Mouse (Mus musculus): ENCODE data around the gene Pip5k1b. TPM values are rescaled to one million over a fixed set of nuclear protein-coding genes. Genes with fewer than 3 reads are reported as not detected.

The Pip5k1b gene
- polyA plus RNA-seq, 1 experiment = 23.3 TPM

GRCm38 (mm10) chr19:24259390-24260351 lies 296.0 kb downstream of the Pip5k1b start:
- H3K4me3 ChIP-seq (ENCODE audit: low read depth, low read length) = no peak overlapping the region
- WGBS = 69% methylated on average over 12 of the region's 12 CpGs
- peak overlapping the region; percentile 37 for H3K27ac ChIP-seq (ENCODE audit: insufficient read depth, low read depth, low read length)
- H3K27me3 ChIP-seq (ENCODE audit: control insufficient read depth, insufficient read depth, low read length) = no peaks in the 10 kb centered on the region
- H3K4me1 ChIP-seq (ENCODE audit: control insufficient read depth, insufficient read depth, insufficient read length, low read length) = peaks cover 15% of the 10 kb centered on the region; the same call in 1 of the 2 replicates
- H3K36me3 ChIP-seq (ENCODE audit: control insufficient read depth, insufficient read depth, low read length) = no peaks in the 10 kb centered on the region
- no peak for TF ChIP-seq POLR2A (IDR thresholded peaks at IDR 0.05; ENCODE audit: low read depth, low read length)
- TF ChIP-seq CTCF (IDR thresholded peaks at IDR 0.05; ENCODE audit: extremely low read depth, insufficient read length, insufficient replicate concordance, low read depth, low read length) = no peak

- no peak overlapping the region for H3K4me3 ChIP-seq (ENCODE audit: low read depth, low read length)
- no peaks in the 10 kb centered on the region for H3K27me3 ChIP-seq (ENCODE audit: control insufficient read depth, insufficient read depth, low read length)
- 31% methylated on average over 5 of the region's 5 CpGs for WGBS
- H3K27ac ChIP-seq (ENCODE audit: insufficient read depth, low read depth, low read length) = peak overlapping the region; percentile 52
- H3K36me3 ChIP-seq (ENCODE audit: control insufficient read depth, insufficient read depth, low read length) = no peaks in the 10 kb centered on the region
- peaks cover 15% of the 10 kb centered on the region; the same call in 1 of the 2 replicates for H3K4me1 ChIP-seq (ENCODE audit: control insufficient read depth, insufficient read depth, insufficient read length, low read length)
- TF ChIP-seq POLR2A (IDR thresholded peaks at IDR 0.05; ENCODE audit: low read depth, low read length) (no peak), CTCF (IDR thresholded peaks at IDR 0.05; ENCODE audit: extremely low read depth, insufficient read length, insufficient replicate concordance, low read depth, low read length) (no peak)
Observed at GRCm38 (mm10) chr19:24258368-24258767, 297.3 kb downstream of the Pip5k1b start.

- peak overlapping the region; percentile 52 for H3K27ac ChIP-seq (ENCODE audit: insufficient read depth, low read depth, low read length)
- no peaks in the 10 kb centered on the region for H3K27me3 ChIP-seq (ENCODE audit: control insufficient read depth, insufficient read depth, low read length)
- no peak overlapping the region for H3K4me3 ChIP-seq (ENCODE audit: low read depth, low read length)
- TF ChIP-seq POLR2A (IDR thresholded peaks at IDR 0.05; ENCODE audit: low read depth, low read length) = no peak
- no peak for TF ChIP-seq CTCF (IDR thresholded peaks at IDR 0.05; ENCODE audit: extremely low read depth, insufficient read length, insufficient replicate concordance, low read depth, low read length)
- WGBS = 43% methylated on average over 6 of the region's 6 CpGs
- no peaks in the 10 kb centered on the region for H3K36me3 ChIP-seq (ENCODE audit: control insufficient read depth, insufficient read depth, low read length)
- peaks cover 15% of the 10 kb centered on the region; the same call in 1 of the 2 replicates for H3K4me1 ChIP-seq (ENCODE audit: control insufficient read depth, insufficient read depth, insufficient read length, low read length)
Observed at GRCm38 (mm10) chr19:24257962-24258361, 297.7 kb downstream of the Pip5k1b start.

GRCm38 (mm10) chr19:24253657-24254260 lies 301.9 kb downstream of the Pip5k1b start:
- WGBS = 63% methylated on average over 9 of the region's 9 CpGs
- H3K27ac ChIP-seq (ENCODE audit: insufficient read depth, low read depth, low read length) = no peak overlapping the region; the same call in 1 of the 2 replicates
- peaks cover 10% of the 10 kb centered on the region; the same call in 1 of the 2 replicates for H3K4me1 ChIP-seq (ENCODE audit: control insufficient read depth, insufficient read depth, insufficient read length, low read length)
- no peak overlapping the region for H3K4me3 ChIP-seq (ENCODE audit: low read depth, low read length)
- no peaks in the 10 kb centered on the region for H3K27me3 ChIP-seq (ENCODE audit: control insufficient read depth, insufficient read depth, low read length)
- no peaks in the 10 kb centered on the region for H3K36me3 ChIP-seq (ENCODE audit: control insufficient read depth, insufficient read depth, low read length)
- TF ChIP-seq CTCF (IDR thresholded peaks at IDR 0.05; ENCODE audit: extremely low read depth, insufficient read length, insufficient replicate concordance, low read depth, low read length) = no peak
- no peak for TF ChIP-seq POLR2A (IDR thresholded peaks at IDR 0.05; ENCODE audit: low read depth, low read length)

- no peak for TF ChIP-seq POLR2A (IDR thresholded peaks at IDR 0.05; ENCODE audit: low read depth, low read length)
- TF ChIP-seq CTCF (IDR thresholded peaks at IDR 0.05; ENCODE audit: extremely low read depth, insufficient read length, insufficient replicate concordance, low read depth, low read length) = no peak
- WGBS = 10% methylated on average over 6 of the region's 6 CpGs
- H3K27ac ChIP-seq (ENCODE audit: insufficient read depth, low read depth, low read length) = no peak overlapping the region
- H3K4me3 ChIP-seq (ENCODE audit: low read depth, low read length) = no peak overlapping the region
- no peaks in the 10 kb centered on the region for H3K27me3 ChIP-seq (ENCODE audit: control insufficient read depth, insufficient read depth, low read length)
- H3K4me1 ChIP-seq (ENCODE audit: control insufficient read depth, insufficient read depth, insufficient read length, low read length) = peaks cover 5% of the 10 kb centered on the region; the same call in 1 of the 2 replicates
- H3K36me3 ChIP-seq (ENCODE audit: control insufficient read depth, insufficient read depth, low read length) = no peaks in the 10 kb centered on the region
Observed at GRCm38 (mm10) chr19:24251869-24252268, 303.8 kb downstream of the Pip5k1b start.

Other genes with a start within 250 kb of the Pip5k1b start
- 16.3 and 22.6 TPM in 2 replicates for gene Fam122a, start 78.5 kb downstream of the Pip5k1b start, polyA plus RNA-seq (2012; rRNA removed)
- gene Tmem252, start 118.1 kb upstream of the Pip5k1b start, polyA plus RNA-seq (2012; rRNA removed) = 3.1 and 4.8 TPM in 2 replicates

Measured in small intestine, adult 2 months (tissue).